Mouse (Mus musculus): ENCODE measurements at regions not wholly inside any gene's neighbourhood (a gene's known extent, or its start where the extent isn't known, plus 50 kb on each side); places are given as distances from the start of the nearest gene placed in this dataset.
A peak's percentile ranks its signal among the peaks of the same experiment; 100 is the strongest.

DNA sequence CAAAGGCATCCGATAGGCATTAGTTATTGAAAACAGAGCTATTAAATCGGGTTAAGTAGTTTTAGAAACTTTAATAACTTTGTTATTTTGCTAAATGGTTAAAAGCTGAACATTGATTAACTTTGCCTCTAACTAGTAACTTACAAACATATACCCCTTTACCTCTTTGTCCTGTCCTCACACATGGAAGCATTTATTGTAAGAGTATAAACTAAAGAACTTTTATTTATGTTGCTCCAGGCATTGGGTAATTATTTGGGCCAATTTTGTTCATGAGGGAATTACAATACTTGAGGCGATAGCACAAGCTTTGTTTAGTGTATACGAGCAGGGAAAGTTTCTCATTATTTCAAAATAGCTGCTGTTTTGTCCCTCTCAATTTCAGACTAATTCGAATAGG, 328.4 kb upstream of the Gm9008 start:
- DNase-seq = no peak

DNA sequence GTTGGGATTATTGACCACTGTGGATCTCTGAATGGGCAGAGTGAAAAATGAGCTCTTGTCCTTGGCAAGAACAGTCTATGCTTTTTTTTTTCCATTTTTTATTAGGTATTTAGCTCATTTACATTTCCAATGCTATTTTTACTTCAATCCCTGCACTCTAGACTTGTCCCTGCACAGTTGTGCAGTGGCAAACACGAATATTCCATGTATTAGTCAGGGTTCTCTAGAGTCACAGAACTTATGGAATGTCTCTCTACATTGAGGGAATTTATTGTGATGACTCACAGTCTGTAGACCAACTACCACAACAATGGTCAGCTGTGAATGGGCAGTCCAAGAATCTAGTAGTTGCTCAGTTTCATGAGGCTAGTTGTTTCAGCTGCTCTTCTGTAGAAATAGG, 305.4 kb upstream of the Gm9008 start:
- no peak for DNase-seq

DNA sequence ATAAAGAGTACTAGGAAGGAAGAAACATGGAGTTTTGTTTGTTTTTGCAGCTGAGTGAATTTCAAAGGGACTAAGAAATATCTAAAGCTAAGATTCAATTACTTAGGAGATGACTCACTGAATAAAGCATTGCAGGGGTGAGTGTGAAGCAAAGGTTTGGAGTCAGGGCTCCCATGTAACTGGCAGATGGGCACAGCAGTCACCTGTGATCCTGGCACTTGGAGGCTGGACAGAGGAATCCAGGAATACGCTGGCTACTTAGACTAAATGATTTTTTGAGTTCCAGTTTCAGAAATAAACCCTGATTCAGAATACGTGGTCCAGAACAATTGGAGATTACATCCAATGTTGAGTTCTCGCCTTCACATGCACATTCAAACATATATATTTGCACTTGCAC, 282.6 kb upstream of the Gm9008 start:
- no peak for DNase-seq

DNA sequence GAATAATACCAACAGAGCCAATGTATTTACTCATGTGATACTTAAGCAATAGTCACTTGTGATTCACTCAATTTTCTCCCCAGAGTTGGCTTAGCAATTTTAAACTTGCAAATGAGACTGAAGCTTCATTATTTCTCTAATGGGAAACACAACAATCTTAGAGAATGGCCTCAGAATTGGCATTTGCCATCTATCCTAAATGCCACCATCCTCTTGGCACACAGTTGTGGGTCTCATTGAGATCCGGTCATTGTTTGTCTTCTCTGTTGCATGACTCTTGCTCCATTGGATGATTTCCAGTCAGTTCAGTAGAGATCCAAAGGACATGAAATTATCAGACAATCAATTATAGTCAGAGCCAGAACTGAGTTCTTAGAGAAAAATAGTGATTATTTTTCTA, 280.6 kb upstream of the Gm9008 start:
- DNase-seq = no peak

GRCm38 (mm10) chr6:76777080-76777479, 279.5 kb upstream of the Gm9008 start:
- DNase-seq = no peak

GRCm38 (mm10) chr6:76763852-76764251, 266.3 kb upstream of the Gm9008 start:
- DNase-seq = no peak

DNA sequence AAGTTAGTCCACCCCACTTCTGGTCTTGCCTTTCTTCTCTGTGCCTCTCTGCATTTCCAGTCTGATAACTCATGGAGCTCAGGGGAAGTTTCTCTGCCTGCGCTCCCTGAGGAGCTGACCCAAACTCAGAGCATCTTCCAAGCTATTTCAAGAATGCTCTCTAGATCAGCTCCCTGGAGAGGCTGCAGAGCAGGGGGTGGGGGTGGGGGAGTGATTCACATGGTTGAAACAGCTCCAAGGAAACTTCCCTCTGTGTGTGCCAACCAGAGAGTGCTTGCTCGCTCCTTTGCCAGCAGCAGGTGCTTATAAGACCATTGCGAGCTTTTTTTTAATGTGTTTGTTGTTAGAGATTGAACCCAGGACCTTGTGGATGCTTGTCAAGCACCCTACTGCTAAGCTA, 257.3 kb upstream of the Gm9008 start:
- peak; percentile 4 to 8 for DNase-seq

Measured in kidney, postnatal 36 days (tissue).